Mouse (Mus musculus) testis, adult 2 months (tissue): Measurements from ENCODE around the gene Mvd. TPM values are rescaled to one million over a fixed set of nuclear protein-coding genes. Genes with fewer than 3 reads are reported as not detected.

Source experiments
- H3K27ac ChIP-seq: fragments of 200-500 bp; 2 replicates; pipeline ENCODE4 v1.5.1; 2012; ENCODE audit warnings: low read depth, low read length; ENCODE audit not compliant: control insufficient read depth, insufficient read depth
- H3K27me3 ChIP-seq: fragments of 200-500 bp; 2 replicates; pipeline ENCODE4 v1.6.1; 2012; ENCODE audit warnings: mild to moderate bottlenecking, low read length, moderate library complexity; ENCODE audit not compliant: control insufficient read depth, insufficient read depth
- H3K36me3 ChIP-seq: fragments of 200-500 bp; 2 replicates; pipeline ENCODE4 v1.6.1; 2012; ENCODE audit warnings: mild to moderate bottlenecking, low read length; ENCODE audit not compliant: control insufficient read depth, insufficient read depth
- H3K4me1 ChIP-seq: fragments of 200-500 bp; 2 replicates; pipeline ENCODE4 v1.6.1; 2012; ENCODE audit warnings: low read length; ENCODE audit not compliant: control insufficient read depth, insufficient read depth
- H3K4me3 ChIP-seq: fragments of 200-500 bp; 2 replicates; pipeline ENCODE4 v1.5.1; 2012; ENCODE audit warnings: low read depth, mild to moderate bottlenecking, low read length, moderate library complexity, mixed read lengths; ENCODE audit not compliant: control insufficient read depth
- CTCF ChIP-seq: fragments of 200-500 bp; IDR thresholded peaks from 2 replicates; pipeline ENCODE4 v1.5.1; 2012; ENCODE audit warnings: low read depth, mild to moderate bottlenecking, inconsistent platforms, low read length, moderate library complexity; ENCODE audit not compliant: control insufficient read depth, insufficient read depth, insufficient replicate concordance
- POLR2A ChIP-seq: fragments of 200-500 bp; IDR thresholded peaks from 2 replicates; pipeline ENCODE4 v1.6.1; 2012; ENCODE audit warnings: low read depth, mild to moderate bottlenecking, inconsistent platforms, low read length, moderate library complexity; ENCODE audit not compliant: control insufficient read depth
- polyA plus RNA-seq: library from polyadenylated mRNA; depleted of rRNA; stranded (reverse); fragments of >200 nt; gene quantifications from 2 replicates; pipeline ENCODE4 v1.2.3, GENCODE M21; 2012

Gene Mvd
- polyA plus RNA-seq, 1 experiment, result 6.6 TPM

DNA sequence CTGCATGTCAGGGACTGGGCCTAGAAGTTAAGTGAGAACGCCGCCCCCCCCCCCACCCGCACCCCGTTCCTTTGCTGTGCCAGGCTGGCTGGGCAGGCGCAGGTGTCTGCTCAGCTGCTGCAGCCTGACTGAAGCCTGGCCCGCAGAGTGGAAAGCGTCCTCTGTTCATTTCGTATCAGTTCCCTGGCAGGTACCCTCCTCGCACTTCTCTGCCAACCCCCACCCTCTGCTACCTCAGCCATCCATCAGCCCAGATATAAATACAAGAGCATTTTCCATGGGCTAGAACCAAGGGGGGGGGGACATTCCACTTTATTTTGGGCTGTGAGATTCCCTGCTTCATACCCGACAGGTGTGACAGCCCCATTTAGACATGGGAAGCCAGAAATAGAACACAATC is 8.9 kb upstream of the Mvd start:
- H3K4me3 ChIP-seq, result no peak overlapping the region
- H3K27me3 ChIP-seq, result no peaks in the 10 kb centered on the region
- H3K4me1 ChIP-seq, result no peaks in the 10 kb centered on the region; the same call in 1 of the 2 replicates
- no peak for TF ChIP-seq POLR2A
- TF ChIP-seq CTCF, result no peak
- no peaks in the 10 kb centered on the region for H3K36me3 ChIP-seq
- H3K27ac ChIP-seq, result no peak overlapping the region

DNA sequence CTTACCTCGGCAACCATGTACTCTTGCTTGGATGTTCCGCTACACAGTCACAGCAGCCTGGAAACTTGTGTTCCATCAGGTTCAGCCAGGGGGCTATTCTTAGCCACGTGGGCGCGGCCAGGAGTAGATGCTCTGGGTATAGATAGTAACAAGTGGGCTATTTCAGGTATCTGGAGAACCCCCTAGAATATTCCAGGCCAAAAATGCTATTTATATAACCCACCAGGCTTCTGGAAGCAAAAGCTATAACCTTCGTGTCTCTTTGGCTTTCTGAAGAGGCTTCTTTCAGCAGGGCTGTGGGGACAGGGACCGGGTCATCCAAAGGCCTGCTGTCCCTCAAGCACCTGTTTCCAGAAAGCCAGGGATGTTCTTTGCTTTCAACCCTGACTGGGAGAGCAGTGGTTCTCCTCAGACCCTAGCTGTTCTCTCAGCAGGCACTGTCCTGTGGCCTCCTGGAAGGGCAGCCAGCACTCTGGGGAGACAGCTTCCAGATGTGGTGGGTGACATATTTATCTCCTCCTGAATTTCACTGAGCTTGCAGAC is 8.0 kb upstream of the Mvd start:
- H3K4me1 ChIP-seq, result no peaks in the 10 kb centered on the region; the same call in 1 of the 2 replicates
- H3K36me3 ChIP-seq, result no peaks in the 10 kb centered on the region
- no peaks in the 10 kb centered on the region for H3K27me3 ChIP-seq
- no peak overlapping the region for H3K4me3 ChIP-seq
- no peak overlapping the region for H3K27ac ChIP-seq
- TF ChIP-seq CTCF (no peak), POLR2A (no peak)

DNA sequence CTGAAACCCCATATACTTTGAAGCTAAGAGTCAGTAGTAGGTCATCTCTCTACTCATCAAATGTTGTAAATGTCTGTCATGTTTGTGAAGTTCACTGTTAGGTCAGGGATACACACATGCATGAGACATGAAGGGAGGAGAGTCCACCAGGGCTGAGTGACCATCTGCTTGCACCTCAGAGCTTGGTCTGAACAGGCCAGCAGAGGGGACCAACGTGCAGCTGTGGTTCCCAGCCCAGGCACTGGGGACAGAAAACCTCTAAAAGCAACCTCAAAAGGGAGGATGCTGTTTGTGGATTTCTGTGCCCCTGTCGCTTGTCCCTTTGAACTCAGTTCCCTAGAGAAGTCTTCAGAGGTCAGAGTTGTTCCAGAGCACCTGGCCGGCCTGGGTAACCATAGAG is 2.0 kb upstream of the Mvd start:
- Histone ChIP-seq H3K27me3 (no peaks in the 10 kb centered on the region), H3K27ac (no peak overlapping the region), H3K36me3 (no peaks in the 10 kb centered on the region), H3K4me3 (no peak overlapping the region), H3K4me1 (peaks cover 9% of the 10 kb centered on the region)
- TF ChIP-seq CTCF, result no peak; the same call in 1 of the 2 replicates
- no peak for TF ChIP-seq POLR2A

DNA sequence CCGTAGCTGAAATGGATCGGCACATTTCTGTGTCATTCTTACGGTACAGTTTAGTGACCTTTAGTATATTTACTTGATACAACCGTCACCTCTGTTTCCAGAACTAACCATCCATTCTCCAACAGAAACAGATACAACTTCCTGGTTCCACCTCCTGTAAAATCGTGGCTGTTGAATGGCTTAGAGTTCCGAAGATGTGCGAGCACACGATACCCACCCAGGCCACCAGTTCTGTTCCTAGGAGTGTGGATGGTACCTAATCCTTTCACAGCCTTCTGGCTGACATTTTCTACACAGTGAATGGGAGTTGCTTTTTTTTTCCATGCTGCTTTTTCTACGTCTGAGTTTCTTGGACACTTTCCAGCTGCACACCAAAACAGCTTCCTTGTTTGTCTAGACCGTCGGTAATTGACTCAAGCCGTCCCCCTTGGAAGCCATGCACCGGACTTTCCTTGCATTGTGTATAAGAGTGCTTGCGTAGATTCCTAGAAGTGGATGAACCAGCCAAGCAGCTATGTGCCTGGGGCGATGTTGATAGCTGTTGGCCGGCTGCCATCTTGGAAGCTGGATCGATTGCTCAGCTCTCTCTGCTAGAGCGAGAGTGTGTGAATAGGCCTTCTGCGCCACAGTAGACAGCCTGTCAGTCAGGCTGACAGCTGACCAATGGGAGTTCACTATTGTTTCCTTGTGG is 981 bp upstream of the Mvd start:
- no peaks in the 10 kb centered on the region for H3K27me3 ChIP-seq
- TF ChIP-seq CTCF (no peak), POLR2A (no peak)
- peak overlapping the region; percentile 56; the same call in 1 of the 2 replicates for H3K27ac ChIP-seq
- peak overlapping the region; percentile 81 for H3K4me3 ChIP-seq
- H3K4me1 ChIP-seq, result peaks cover 9% of the 10 kb centered on the region
- H3K36me3 ChIP-seq, result no peaks in the 10 kb centered on the region

DNA sequence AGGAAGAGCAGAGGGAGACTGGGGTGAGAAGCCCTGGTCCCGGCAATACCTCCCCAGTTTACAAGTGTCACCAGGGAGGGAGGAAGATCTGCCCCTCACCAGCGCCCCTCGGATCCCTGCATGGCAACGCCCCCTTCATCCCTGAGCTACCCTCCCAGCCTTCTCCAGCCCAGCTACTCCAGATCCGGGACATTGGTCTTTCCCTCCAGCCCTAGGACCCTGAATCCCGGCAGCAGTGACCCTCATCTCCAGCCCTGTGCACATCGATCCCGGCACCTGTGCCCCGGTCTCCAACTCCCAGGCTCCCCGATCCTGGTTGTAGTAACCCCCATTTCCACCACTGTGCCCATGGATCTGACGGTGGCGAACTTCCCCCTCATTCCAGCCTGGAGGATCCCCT is 441 bp downstream of the Mvd start:
- no peaks in the 10 kb centered on the region for H3K27me3 ChIP-seq
- H3K27ac ChIP-seq, result peak overlapping the region; percentile 51; the same call in 1 of the 2 replicates
- H3K4me3 ChIP-seq, result peak overlapping the region; percentile 81
- H3K4me1 ChIP-seq, result peaks cover 9% of the 10 kb centered on the region
- TF ChIP-seq POLR2A (no peak), CTCF (no peak)
- H3K36me3 ChIP-seq, result no peaks in the 10 kb centered on the region

DNA sequence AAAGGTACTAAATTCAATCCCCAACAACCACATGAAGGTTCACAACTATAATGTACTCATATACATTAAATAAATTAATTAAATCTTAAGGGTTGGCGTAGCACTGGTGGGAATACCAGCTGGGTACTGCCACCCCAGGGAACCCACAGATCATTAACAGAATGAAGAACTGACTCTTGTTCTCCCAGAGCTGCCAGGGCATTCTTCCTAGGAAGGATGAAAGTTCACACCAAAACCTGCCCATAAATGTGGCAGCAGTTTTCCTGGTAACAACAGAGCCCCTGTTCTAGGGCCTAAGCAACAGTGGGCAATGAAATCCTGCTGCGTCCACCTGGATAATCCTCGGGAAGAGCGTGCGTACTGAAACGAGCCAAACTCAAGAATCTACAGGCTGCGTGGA is 866 bp downstream of the Mvd start:
- TF ChIP-seq POLR2A (no peak), CTCF (no peak)
- Histone ChIP-seq H3K27me3 (no peaks in the 10 kb centered on the region), H3K27ac (no peak overlapping the region), H3K36me3 (no peaks in the 10 kb centered on the region), H3K4me1 (peaks cover 9% of the 10 kb centered on the region), H3K4me3 (peak overlapping the region; percentile 81; the same call in 1 of the 2 replicates)

DNA sequence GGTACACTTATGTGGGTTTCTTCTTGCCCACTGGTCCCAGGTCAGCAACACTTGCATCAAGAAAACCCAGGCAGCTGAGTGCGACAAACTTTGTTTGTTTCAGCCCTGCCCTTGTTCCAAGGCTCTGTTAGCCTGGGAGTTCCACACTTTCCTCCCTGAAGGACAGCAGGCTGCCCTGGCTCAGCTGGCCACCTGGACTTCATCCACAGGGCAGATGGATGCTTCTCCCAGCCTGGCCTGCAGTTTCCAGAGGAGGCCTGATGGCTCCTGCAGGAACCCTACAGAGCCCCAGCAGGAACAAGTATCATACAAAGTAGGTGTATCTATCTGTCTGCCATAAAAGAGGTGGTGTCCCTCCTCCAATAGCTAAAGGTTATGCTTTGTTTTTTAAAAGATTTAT is 1.9 kb downstream of the Mvd start:
- Histone ChIP-seq H3K27ac (no peak overlapping the region), H3K4me1 (peaks cover 9% of the 10 kb centered on the region), H3K36me3 (no peaks in the 10 kb centered on the region), H3K27me3 (no peaks in the 10 kb centered on the region), H3K4me3 (no peak overlapping the region)
- TF ChIP-seq POLR2A, result no peak
- TF ChIP-seq CTCF, result no peak
